Mouse (Mus musculus): ENCODE data around the gene Stfa3. TPM values are rescaled to one million over a fixed set of nuclear protein-coding genes. Genes with fewer than 3 reads are reported as not detected.

The Stfa3 gene
- not detected in 2 replicates for polyA plus RNA-seq (2014; fragmentation: Nextera tagmentation; extraction: Ambion mirVana)

- 76% methylated on average over 4 of the region's 4 CpGs for WGBS
- Histone ChIP-seq H3K27ac (ENCODE audit: low read depth, low read length) (no peak within 1 kb of the TSS), H3K36me3 (ENCODE audit: control insufficient read depth, insufficient read depth, low read length) (no peaks in the 10 kb centered on the region), H3K4me2 (replicated peaks; ENCODE audit: low read depth, low read length) (no peak within 1 kb of the TSS), H3K4me1 (ENCODE audit: control insufficient read depth, insufficient read depth, low read length) (no peaks in the 10 kb centered on the region), H3K4me3 (ENCODE audit: low read length) (no peak within 1 kb of the TSS), H3K27me3 (ENCODE audit: control insufficient read depth, insufficient read depth, low read length) (no peaks in the 10 kb centered on the region), H3K9me3 (ENCODE audit: control insufficient read depth, low read length) (no peaks in the 10 kb centered on the region), H3K9ac (ENCODE audit: low read depth, low read length) (no peak within 1 kb of the TSS)
- no peak for ATAC-seq (ENCODE audit: low FRiP score, low TSS enrichment)
Measured at GRCm38 (mm10) chr16:36455342-36455802, at the start of gene Stfa3. Stfa3 (minus strand) TSS chr16:36455392.

GRCm38 (mm10) chr16:36502286-36502685, 47.1 kb upstream of the Stfa3 start:
- Histone ChIP-seq H3K36me3 (ENCODE audit: control insufficient read depth, insufficient read depth, low read length) (no peaks in the 10 kb centered on the region), H3K4me2 (replicated peaks; ENCODE audit: low read depth, low read length) (no peak overlapping the region), H3K27me3 (ENCODE audit: control insufficient read depth, insufficient read depth, low read length) (no peaks in the 10 kb centered on the region), H3K9ac (ENCODE audit: low read depth, low read length) (no peak overlapping the region), H3K9me3 (ENCODE audit: control insufficient read depth, low read length) (no peaks in the 10 kb centered on the region), H3K4me1 (ENCODE audit: control insufficient read depth, insufficient read depth, low read length) (no peaks in the 10 kb centered on the region), H3K4me3 (ENCODE audit: low read length) (no peak overlapping the region), H3K27ac (ENCODE audit: low read depth, low read length) (no peak overlapping the region)
- no peak for ATAC-seq (ENCODE audit: low FRiP score, low TSS enrichment)
- WGBS, result 83% methylated on average over 2 of the region's 2 CpGs

GRCm38 (mm10) chr16:36492420-36492819, 37.2 kb upstream of the Stfa3 start:
- no peak for ATAC-seq (ENCODE audit: low FRiP score, low TSS enrichment)
- H3K9me3 ChIP-seq (ENCODE audit: control insufficient read depth, low read length), result no peaks in the 10 kb centered on the region
- H3K9ac ChIP-seq (ENCODE audit: low read depth, low read length), result no peak overlapping the region
- no peaks in the 10 kb centered on the region for H3K4me1 ChIP-seq (ENCODE audit: control insufficient read depth, insufficient read depth, low read length)
- 91% methylated on average over 1 of the region's 1 CpGs for WGBS
- no peaks in the 10 kb centered on the region for H3K27me3 ChIP-seq (ENCODE audit: control insufficient read depth, insufficient read depth, low read length)
- no peak overlapping the region for H3K4me3 ChIP-seq (ENCODE audit: low read length)
- H3K27ac ChIP-seq (ENCODE audit: low read depth, low read length), result no peak overlapping the region
- H3K4me2 ChIP-seq (replicated peaks; ENCODE audit: low read depth, low read length), result no peak overlapping the region
- H3K36me3 ChIP-seq (ENCODE audit: control insufficient read depth, insufficient read depth, low read length), result no peaks in the 10 kb centered on the region

- WGBS, result 63% methylated on average over 9 of the region's 9 CpGs
- Histone ChIP-seq H3K27ac (ENCODE audit: low read depth, low read length) (no peak overlapping the region), H3K9ac (ENCODE audit: low read depth, low read length) (no peak overlapping the region), H3K4me1 (ENCODE audit: control insufficient read depth, insufficient read depth, low read length) (no peaks in the 10 kb centered on the region), H3K9me3 (ENCODE audit: control insufficient read depth, low read length) (no peaks in the 10 kb centered on the region), H3K27me3 (ENCODE audit: control insufficient read depth, insufficient read depth, low read length) (no peaks in the 10 kb centered on the region), H3K36me3 (ENCODE audit: control insufficient read depth, insufficient read depth, low read length) (no peaks in the 10 kb centered on the region), H3K4me3 (ENCODE audit: low read length) (no peak overlapping the region), H3K4me2 (replicated peaks; ENCODE audit: low read depth, low read length) (no peak overlapping the region)
- ATAC-seq (ENCODE audit: low FRiP score, low TSS enrichment), result no peak
Measured at GRCm38 (mm10) chr16:36476866-36477265, 21.7 kb upstream of the Stfa3 start.

- H3K9me3 ChIP-seq (ENCODE audit: control insufficient read depth, low read length), result no peaks in the 10 kb centered on the region
- no peak for ATAC-seq (ENCODE audit: low FRiP score, low TSS enrichment)
- H3K27me3 ChIP-seq (ENCODE audit: control insufficient read depth, insufficient read depth, low read length), result no peaks in the 10 kb centered on the region
- H3K4me2 ChIP-seq (replicated peaks; ENCODE audit: low read depth, low read length), result no peak overlapping the region
- H3K36me3 ChIP-seq (ENCODE audit: control insufficient read depth, insufficient read depth, low read length), result no peaks in the 10 kb centered on the region
- no peak overlapping the region for H3K4me3 ChIP-seq (ENCODE audit: low read length)
- no peaks in the 10 kb centered on the region for H3K4me1 ChIP-seq (ENCODE audit: control insufficient read depth, insufficient read depth, low read length)
- no peak overlapping the region for H3K9ac ChIP-seq (ENCODE audit: low read depth, low read length)
- H3K27ac ChIP-seq (ENCODE audit: low read depth, low read length), result no peak overlapping the region
- 93% methylated on average over 3 of the region's 3 CpGs for WGBS
Measured at GRCm38 (mm10) chr16:36475530-36475929, 20.3 kb upstream of the Stfa3 start.

GRCm38 (mm10) chr16:36474849-36475248, 19.7 kb upstream of the Stfa3 start:
- Histone ChIP-seq H3K4me1 (ENCODE audit: control insufficient read depth, insufficient read depth, low read length) (no peaks in the 10 kb centered on the region), H3K27ac (ENCODE audit: low read depth, low read length) (no peak overlapping the region), H3K27me3 (ENCODE audit: control insufficient read depth, insufficient read depth, low read length) (no peaks in the 10 kb centered on the region), H3K9ac (ENCODE audit: low read depth, low read length) (no peak overlapping the region), H3K4me2 (replicated peaks; ENCODE audit: low read depth, low read length) (no peak overlapping the region), H3K9me3 (ENCODE audit: control insufficient read depth, low read length) (no peaks in the 10 kb centered on the region), H3K4me3 (ENCODE audit: low read length) (no peak overlapping the region), H3K36me3 (ENCODE audit: control insufficient read depth, insufficient read depth, low read length) (no peaks in the 10 kb centered on the region)
- ATAC-seq (ENCODE audit: low FRiP score, low TSS enrichment), result no peak
- WGBS, result 75% methylated on average over 2 of the region's 2 CpGs

GRCm38 (mm10) chr16:36473217-36474216, 18.3 kb upstream of the Stfa3 start:
- Histone ChIP-seq H3K4me2 (replicated peaks; ENCODE audit: low read depth, low read length) (no peak overlapping the region), H3K4me3 (ENCODE audit: low read length) (no peak overlapping the region), H3K36me3 (ENCODE audit: control insufficient read depth, insufficient read depth, low read length) (no peaks in the 10 kb centered on the region), H3K4me1 (ENCODE audit: control insufficient read depth, insufficient read depth, low read length) (no peaks in the 10 kb centered on the region), H3K9me3 (ENCODE audit: control insufficient read depth, low read length) (no peaks in the 10 kb centered on the region), H3K9ac (ENCODE audit: low read depth, low read length) (no peak overlapping the region), H3K27ac (ENCODE audit: low read depth, low read length) (no peak overlapping the region), H3K27me3 (ENCODE audit: control insufficient read depth, insufficient read depth, low read length) (no peaks in the 10 kb centered on the region)
- 43% methylated on average over 17 of the region's 17 CpGs for WGBS
- ATAC-seq (ENCODE audit: low FRiP score, low TSS enrichment), result peak; percentile 92

- Histone ChIP-seq H3K27me3 (ENCODE audit: control insufficient read depth, insufficient read depth, low read length) (no peaks in the 10 kb centered on the region), H3K27ac (ENCODE audit: low read depth, low read length) (no peak overlapping the region), H3K9ac (ENCODE audit: low read depth, low read length) (no peak overlapping the region), H3K4me1 (ENCODE audit: control insufficient read depth, insufficient read depth, low read length) (no peaks in the 10 kb centered on the region), H3K36me3 (ENCODE audit: control insufficient read depth, insufficient read depth, low read length) (no peaks in the 10 kb centered on the region), H3K4me3 (ENCODE audit: low read length) (no peak overlapping the region), H3K9me3 (ENCODE audit: control insufficient read depth, low read length) (no peaks in the 10 kb centered on the region), H3K4me2 (replicated peaks; ENCODE audit: low read depth, low read length) (no peak overlapping the region)
- WGBS, result 64% methylated on average over 13 of the region's 13 CpGs
- ATAC-seq (ENCODE audit: low FRiP score, low TSS enrichment), result no peak
Measured at GRCm38 (mm10) chr16:36471066-36471633, 16.0 kb upstream of the Stfa3 start.

- Histone ChIP-seq H3K4me2 (replicated peaks; ENCODE audit: low read depth, low read length) (no peak overlapping the region), H3K36me3 (ENCODE audit: control insufficient read depth, insufficient read depth, low read length) (no peaks in the 10 kb centered on the region), H3K9ac (ENCODE audit: low read depth, low read length) (no peak overlapping the region), H3K27ac (ENCODE audit: low read depth, low read length) (no peak overlapping the region), H3K4me3 (ENCODE audit: low read length) (no peak overlapping the region), H3K9me3 (ENCODE audit: control insufficient read depth, low read length) (no peaks in the 10 kb centered on the region), H3K4me1 (ENCODE audit: control insufficient read depth, insufficient read depth, low read length) (no peaks in the 10 kb centered on the region), H3K27me3 (ENCODE audit: control insufficient read depth, insufficient read depth, low read length) (no peaks in the 10 kb centered on the region)
- no peak for ATAC-seq (ENCODE audit: low FRiP score, low TSS enrichment)
- 3% methylated on average over 2 of the region's 2 CpGs for WGBS
Measured at GRCm38 (mm10) chr16:36469955-36470478, 14.8 kb upstream of the Stfa3 start.
